Mouse (Mus musculus) right cerebral cortex, adult 2 months (tissue): Measurements from ENCODE around the gene Tmem238.

Experiments
- DNase-seq, 2 experiments: peaks; one replicate each; pipeline ENCODE4 v3.0.0; 2021 to 2022; ENCODE audit warnings: low spot score in 2 of 2

Tmem238 gene

GRCm38 (mm10) chr7:4747156-4747899 lies 42.1 kb downstream of the Tmem238 start:
- no peak for DNase-seq

- no peak for DNase-seq
These were observed 43.0 kb downstream of the Tmem238 start for GRCm38 (mm10) chr7:4746326-4746980.

- DNase-seq: no peak
These were observed 44.6 kb downstream of the Tmem238 start for GRCm38 (mm10) chr7:4744886-4745285.

DNA sequence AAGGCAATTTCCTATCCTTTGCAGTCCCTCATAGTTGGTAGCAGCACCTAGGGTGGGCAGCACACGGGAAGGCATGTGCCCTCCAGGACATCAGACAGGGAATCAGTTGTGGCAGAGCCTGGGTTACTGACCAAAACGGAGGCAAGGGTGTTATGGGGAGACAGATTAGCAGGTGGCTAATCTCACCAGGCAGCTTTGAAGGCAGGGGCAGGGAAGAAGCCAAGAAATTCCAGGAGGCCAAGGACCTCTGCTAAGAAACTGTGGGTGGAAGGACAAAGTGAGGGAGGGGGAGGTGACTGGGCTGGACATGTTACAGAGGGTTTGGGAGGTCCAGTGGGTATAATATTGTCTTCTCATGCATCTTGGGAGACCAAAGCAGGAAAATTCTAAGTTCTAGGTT lies 46.1 kb downstream of the Tmem238 start:
- no peak for DNase-seq

DNA sequence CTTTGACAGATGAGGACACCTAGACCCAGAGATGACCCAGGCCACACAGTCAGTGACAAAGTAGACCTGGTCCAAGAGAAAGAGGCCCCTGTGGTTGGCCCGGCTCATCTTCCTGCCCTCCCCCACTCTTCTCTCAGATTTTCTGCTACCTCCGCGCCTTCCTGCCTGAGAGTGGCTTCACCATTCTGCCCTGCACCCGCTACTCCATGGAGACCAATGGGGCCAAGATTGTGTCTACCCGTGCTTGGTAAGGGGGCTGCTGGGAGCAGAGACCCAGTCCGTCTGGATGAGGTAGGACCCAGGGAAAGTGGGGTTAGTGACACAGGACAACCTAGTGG lies 47.0 kb downstream of the Tmem238 start:
- no peak for DNase-seq

- no peak for DNase-seq
These were observed 47.6 kb downstream of the Tmem238 start for GRCm38 (mm10) chr7:4741672-4742481.

GRCm38 (mm10) chr7:4741151-4741550 lies 48.3 kb downstream of the Tmem238 start:
- peak in 1 of 2 experiments; percentile 16 for DNase-seq

- no peak for DNase-seq
These were observed 49.1 kb downstream of the Tmem238 start for GRCm38 (mm10) chr7:4740309-4740727.

- peak; percentile 99 for DNase-seq
These were observed 49.7 kb downstream of the Tmem238 start, which contains the start of gene Kmt5c for GRCm38 (mm10) chr7:4739544-4740275. TSS of gene Kmt5c (plus strand) at chr7:4740115.

- DNase-seq: no peak
These were observed 50.4 kb downstream of the Tmem238 start for GRCm38 (mm10) chr7:4739041-4739543.
